Mouse (Mus musculus) embryo, embryonic 11.5 days (tissue): ENCODE data around the gene Snx18.

Experiments used
- DNase-seq: peaks from one replicate; pipeline ENCODE4 v3.0.0-alpha.2; 2012; ENCODE audit warnings: low read depth, low spot score

The Snx18 gene

GRCm38 (mm10) chr13:113566951-113567350 lies 51.4 kb downstream of the Snx18 start:
- no peak for DNase-seq

GRCm38 (mm10) chr13:113566411-113566810 lies 52.0 kb downstream of the Snx18 start:
- no peak for DNase-seq

GRCm38 (mm10) chr13:113559646-113560045 lies 58.7 kb downstream of the Snx18 start:
- no peak for DNase-seq

GRCm38 (mm10) chr13:113556538-113556937 lies 61.8 kb downstream of the Snx18 start:
- DNase-seq = no peak

GRCm38 (mm10) chr13:113555226-113555625 lies 63.1 kb downstream of the Snx18 start:
- DNase-seq = no peak

GRCm38 (mm10) chr13:113553603-113554230 lies 64.6 kb downstream of the Snx18 start:
- no peak for DNase-seq

GRCm38 (mm10) chr13:113552341-113552740 lies 66.0 kb downstream of the Snx18 start:
- no peak for DNase-seq

GRCm38 (mm10) chr13:113550866-113551565 lies 67.3 kb downstream of the Snx18 start:
- no peak for DNase-seq

- no peak for DNase-seq
Measured at GRCm38 (mm10) chr13:113549021-113549420, 69.3 kb downstream of the Snx18 start.

GRCm38 (mm10) chr13:113547807-113548426 lies 70.4 kb downstream of the Snx18 start:
- DNase-seq = no peak

GRCm38 (mm10) chr13:113542374-113542773 lies 76.0 kb downstream of the Snx18 start:
- DNase-seq = no peak
